Mouse (Mus musculus) erythroblast, embryonic 14.5 days (primary cell): Measurements from ENCODE around the gene 2410004B18Rik. TPM values are rescaled to one million over a fixed set of nuclear protein-coding genes. Genes with fewer than 3 reads are reported as not detected.

ENCODE experiments used
- H3K27me3 ChIP-seq: 2 replicates; pipeline ENCODE4 v1.6.1; 2012; ENCODE audit warnings: inconsistent platforms; ENCODE audit not compliant: control insufficient read depth
- H3K36me3 ChIP-seq: 2 replicates; pipeline ENCODE4 v1.6.1; 2012; ENCODE audit warnings: mild to moderate bottlenecking, inconsistent platforms; ENCODE audit not compliant: control insufficient read depth
- H3K4me1 ChIP-seq: 2 replicates; pipeline ENCODE4 v1.6.1; 2012; ENCODE audit warnings: inconsistent platforms; ENCODE audit not compliant: control insufficient read depth
- H3K4me3 ChIP-seq: replicated peaks from 2 replicates; pipeline ENCODE3; 2012; ENCODE audit warnings: moderate library complexity, mild to moderate bottlenecking, inconsistent platforms
- H3K9me3 ChIP-seq: 2 replicates; pipeline ENCODE4 v1.6.1; 2012; ENCODE audit warnings: low read length, inconsistent platforms, mixed read lengths; ENCODE audit not compliant: control insufficient read depth
- GATA1 ChIP-seq: IDR thresholded peaks from 2 replicates; pipeline ENCODE4 v1.6.1; 2012; ENCODE audit warnings: low read length, inconsistent platforms, mixed read lengths
- TAL1 ChIP-seq: IDR thresholded peaks from 3 replicates; pipeline ENCODE4 v1.6.1; 2012; ENCODE audit warnings: low read length, inconsistent platforms, mixed read lengths
- polyA plus RNA-seq: library from polyadenylated mRNA; stranded (reverse); fragments of >175 nt; gene quantifications from 2 replicates; pipeline ENCODE4 v1.2.3, GENCODE M21; 2012

Gene 2410004B18Rik
- polyA plus RNA-seq, 1 experiment: 2.8 TPM

- Histone ChIP-seq H3K4me1 (no peaks in the 10 kb centered on the region), H3K9me3 (peaks cover 21% of the 10 kb centered on the region), H3K4me3 (no peak overlapping the region), H3K36me3 (no peaks in the 10 kb centered on the region), H3K27me3 (no peaks in the 10 kb centered on the region)
- TF ChIP-seq GATA1: no peak
These were observed 37.2 kb downstream of the 2410004B18Rik start for GRCm38 (mm10) chr3:145974986-145975385.

- Histone ChIP-seq H3K4me3 (no peak overlapping the region), H3K9me3 (no peaks in the 10 kb centered on the region), H3K4me1 (peaks cover 15% of the 10 kb centered on the region), H3K27me3 (peaks cover 48% of the 10 kb centered on the region), H3K36me3 (no peaks in the 10 kb centered on the region)
- TF ChIP-seq TAL1: no peak
- no peak for TF ChIP-seq GATA1
These were observed 47.6 kb downstream of the 2410004B18Rik start for GRCm38 (mm10) chr3:145985333-145985925.

DNA sequence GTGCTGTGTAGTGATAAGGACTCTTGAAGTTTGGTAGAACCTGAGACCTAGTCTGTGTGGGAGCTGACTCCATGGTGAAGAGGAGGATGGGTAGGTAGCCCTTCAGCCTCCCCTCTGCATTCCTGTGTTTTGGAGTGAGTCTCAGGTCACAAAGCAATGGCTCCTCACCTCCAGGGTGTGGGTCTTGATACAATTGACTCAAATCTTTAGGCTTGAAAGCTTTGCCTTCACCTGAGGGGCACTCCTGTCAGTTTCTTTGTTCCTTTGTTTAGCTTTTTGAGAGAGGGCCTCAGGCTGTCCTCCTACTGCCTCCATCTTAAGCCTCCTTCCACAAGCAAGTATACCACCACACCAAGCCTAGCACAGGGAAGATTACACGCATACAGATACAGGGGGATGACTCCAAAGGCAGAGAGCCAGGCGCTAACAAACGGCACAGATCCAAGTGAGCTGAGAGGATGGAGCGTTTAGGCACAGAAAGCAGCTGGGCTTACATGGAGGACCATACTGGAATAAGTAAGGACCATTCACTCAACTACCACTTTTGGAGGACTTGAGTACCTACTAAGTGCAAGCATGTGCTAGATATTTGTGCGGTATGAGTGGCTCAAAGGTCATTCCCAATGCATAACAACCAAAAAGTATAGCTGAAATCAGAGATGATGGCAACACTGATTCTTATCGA lies 48.6 kb downstream of the 2410004B18Rik start:
- TF ChIP-seq GATA1 (no peak), TAL1 (no peak)
- peaks cover 48% of the 10 kb centered on the region for H3K27me3 ChIP-seq
- peaks cover 15% of the 10 kb centered on the region for H3K4me1 ChIP-seq

DNA sequence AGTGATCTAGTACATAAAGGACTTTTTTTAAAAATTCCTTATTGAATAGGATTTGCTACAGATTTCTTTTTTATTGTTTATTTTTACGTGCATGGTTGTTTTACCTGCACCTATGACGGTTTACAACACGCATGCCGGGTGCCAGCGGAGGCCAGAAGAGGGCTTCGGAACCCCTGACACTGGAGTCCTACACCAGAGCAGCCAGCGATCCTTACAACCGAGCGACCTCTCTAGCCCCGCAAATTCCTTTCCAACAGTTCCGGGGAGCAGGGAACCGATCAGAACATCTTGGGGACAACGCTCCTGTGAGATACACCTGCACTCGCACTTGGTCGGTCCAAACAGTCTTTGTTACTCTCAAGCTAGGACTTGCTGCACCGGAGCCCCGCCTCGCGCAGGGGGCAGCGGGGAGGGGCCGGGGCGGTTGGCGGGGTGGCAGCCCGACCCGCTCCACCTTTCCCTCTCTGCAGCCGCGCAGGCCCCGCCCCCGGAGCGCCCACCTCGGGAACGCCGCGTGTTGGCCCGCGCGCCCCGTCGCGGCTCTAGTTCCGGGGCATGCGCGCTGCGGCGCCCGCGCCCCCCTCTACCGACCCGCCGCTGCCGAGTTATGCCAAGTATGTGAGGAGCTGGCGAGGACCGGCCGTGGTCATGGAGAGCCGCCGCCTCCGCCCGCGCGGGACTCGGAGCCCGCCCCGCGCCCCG lies 49.6 kb downstream of the 2410004B18Rik start, which contains the start of gene Syde2:
TSS of gene Syde2 (plus strand) at position 603 of the 702 bp plus-strand sequence.
- peak within 1 kb of the TSS; percentile 58 for H3K4me3 ChIP-seq
- no peaks in the 10 kb centered on the region for H3K36me3 ChIP-seq
- H3K9me3 ChIP-seq: no peaks in the 10 kb centered on the region
- H3K27me3 ChIP-seq: peaks cover 48% of the 10 kb centered on the region
- peaks cover 15% of the 10 kb centered on the region for H3K4me1 ChIP-seq
- no peak for TF ChIP-seq GATA1
- no peak for TF ChIP-seq TAL1

More for the DNA sequence above, 48.6 kb downstream of the 2410004B18Rik start:
- Histone ChIP-seq H3K4me3 (no peak overlapping the region), H3K9me3 (no peaks in the 10 kb centered on the region), H3K36me3 (no peaks in the 10 kb centered on the region)

GRCm38 (mm10) chr3:145987970-145988683 lies 50.3 kb downstream of the 2410004B18Rik start:
- Histone ChIP-seq H3K4me3 (peak overlapping the region; percentile 58), H3K9me3 (no peaks in the 10 kb centered on the region), H3K36me3 (no peaks in the 10 kb centered on the region), H3K27me3 (peaks cover 48% of the 10 kb centered on the region), H3K4me1 (peaks cover 15% of the 10 kb centered on the region)
- no peak for TF ChIP-seq TAL1
- no peak for TF ChIP-seq GATA1

GRCm38 (mm10) chr3:145988684-145989575 lies 51.1 kb downstream of the 2410004B18Rik start:
- Histone ChIP-seq H3K27me3 (peaks cover 48% of the 10 kb centered on the region), H3K4me3 (peak overlapping the region; percentile 58), H3K9me3 (no peaks in the 10 kb centered on the region)

GRCm38 (mm10) chr3:145989576-145990081 lies 51.8 kb downstream of the 2410004B18Rik start:
- TF ChIP-seq GATA1: no peak
- no peak for TF ChIP-seq TAL1
- Histone ChIP-seq H3K27me3 (peaks cover 42% of the 10 kb centered on the region), H3K4me3 (peak overlapping the region; percentile 58), H3K36me3 (no peaks in the 10 kb centered on the region), H3K4me1 (peaks cover 15% of the 10 kb centered on the region), H3K9me3 (no peaks in the 10 kb centered on the region)

More at GRCm38 (mm10) chr3:145988684-145989575, 51.1 kb downstream of the 2410004B18Rik start:
- TF ChIP-seq GATA1: no peak
- no peak for TF ChIP-seq TAL1
- Histone ChIP-seq H3K36me3 (no peaks in the 10 kb centered on the region), H3K4me1 (peaks cover 15% of the 10 kb centered on the region)

DNA sequence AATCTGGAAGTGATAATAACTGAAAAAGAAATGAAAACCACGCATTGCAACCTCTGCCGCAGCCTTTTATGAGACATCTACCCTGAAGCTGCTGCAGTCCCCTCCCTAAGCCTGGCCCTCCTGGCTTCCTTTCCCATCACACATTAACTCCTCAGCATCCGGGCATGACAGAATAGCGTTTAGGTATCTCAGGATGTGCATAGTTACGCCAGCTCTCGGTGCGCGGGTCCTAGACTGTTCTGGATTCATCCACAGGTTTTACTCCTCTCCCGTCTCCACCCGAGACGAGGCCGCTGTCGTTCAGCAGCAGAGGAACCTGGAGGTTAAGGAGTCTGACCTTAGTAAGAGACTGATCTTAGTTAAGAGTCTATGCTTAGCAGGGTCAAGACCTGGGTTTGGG lies 53.3 kb downstream of the 2410004B18Rik start:
- no peaks in the 10 kb centered on the region for H3K9me3 ChIP-seq
- no peak overlapping the region for H3K4me3 ChIP-seq
- peaks cover 33% of the 10 kb centered on the region for H3K27me3 ChIP-seq
- no peak for TF ChIP-seq TAL1
- no peak for TF ChIP-seq GATA1
- H3K4me1 ChIP-seq: peaks cover 15% of the 10 kb centered on the region
- no peaks in the 10 kb centered on the region for H3K36me3 ChIP-seq
